Comparison of ENCODE assay signal across 17 mouse cellular contexts in genomic region chr7:145127661-145128060, GRCm38 (mm10).
DNase-seq lines count a peak whose midpoint lies in the region; ATAC-seq and TF ChIP-seq lines count a peak whose summit lies in the region.
"Had no signal": no experiment of that assay in that cellular context is flagged by ENCODE, and none has a peak within 500 bp of the region (broad histone marks: within the 10 kb centered on the region; RNA-seq: fewer than 3 reads in every experiment).

No protein-coding gene starts in this region.

- no peak overlapping the region for H3K4me3 ChIP-seq in heart, embryonic 13.5 days
- no peak overlapping the region for H3K4me3 ChIP-seq in stomach, embryonic 15.5 days (replicated peaks)
- no peak overlapping the region for H3K4me3 ChIP-seq in stomach, postnatal 0 days (ENCODE audit: low read depth, low read length)
- no peak overlapping the region for H3K4me3 ChIP-seq in neural tube, embryonic 15.5 days (replicated peaks)
- H3K4me3 ChIP-seq in forebrain, embryonic 15.5 days = no peak overlapping the region
- H3K4me3 ChIP-seq: embryonic facial prominence, embryonic 12.5 days had no signal

- H3K36me3 ChIP-seq in heart, embryonic 13.5 days = no peaks in the 10 kb centered on the region
- no peaks in the 10 kb centered on the region for H3K36me3 ChIP-seq in stomach, embryonic 15.5 days
- no peaks in the 10 kb centered on the region for H3K36me3 ChIP-seq in stomach, postnatal 0 days (ENCODE audit: control insufficient read depth, insufficient read depth, low read length)
- H3K36me3 ChIP-seq in neural tube, embryonic 15.5 days = no peaks in the 10 kb centered on the region
- no peaks in the 10 kb centered on the region for H3K36me3 ChIP-seq in forebrain, embryonic 15.5 days
- H3K36me3 ChIP-seq: embryonic facial prominence, embryonic 12.5 days had no signal

- H3K27ac ChIP-seq in heart, embryonic 13.5 days (replicated peaks) = peak overlapping the region; percentile 79
- H3K27ac ChIP-seq in stomach, embryonic 15.5 days = peak overlapping the region; percentile 26; the same call in 1 of the 2 replicates
- no peak overlapping the region for H3K27ac ChIP-seq in stomach, postnatal 0 days (replicated peaks)
- H3K27ac ChIP-seq in neural tube, embryonic 15.5 days (replicated peaks) = no peak overlapping the region
- no peak overlapping the region for H3K27ac ChIP-seq in forebrain, embryonic 15.5 days (replicated peaks)
- H3K27ac ChIP-seq: embryonic facial prominence, embryonic 12.5 days had no signal

- 0 out of 2 replicates have a peak overlapping the region, but pooled peaks have one; percentile 33 for H3K9ac ChIP-seq in heart, embryonic 13.5 days
- H3K9ac ChIP-seq in stomach, embryonic 15.5 days = no peak overlapping the region
- H3K9ac ChIP-seq in stomach, postnatal 0 days (ENCODE audit: low read length) = no peak overlapping the region
- no peak overlapping the region for H3K9ac ChIP-seq in neural tube, embryonic 15.5 days (replicated peaks)
- H3K9ac ChIP-seq in forebrain, embryonic 15.5 days (replicated peaks) = no peak overlapping the region
- H3K9ac ChIP-seq: embryonic facial prominence, embryonic 12.5 days; liver, postnatal 0 days had no signal

- no peaks in the 10 kb centered on the region for H3K9me3 ChIP-seq in heart, embryonic 13.5 days
- no peaks in the 10 kb centered on the region for H3K9me3 ChIP-seq in stomach, embryonic 15.5 days
- no peaks in the 10 kb centered on the region for H3K9me3 ChIP-seq in stomach, postnatal 0 days (ENCODE audit: control insufficient read depth, low read length)
- no peaks in the 10 kb centered on the region for H3K9me3 ChIP-seq in neural tube, embryonic 15.5 days (replicated peaks)
- no peaks in the 10 kb centered on the region for H3K9me3 ChIP-seq in forebrain, embryonic 15.5 days
- H3K9me3 ChIP-seq: embryonic facial prominence, embryonic 12.5 days had no signal

- WGBS in heart, embryonic 13.5 days = 19% methylated on average over 8 of the region's 8 CpGs
- WGBS in stomach, embryonic 15.5 days = 43% methylated on average over 8 of the region's 8 CpGs
- WGBS in stomach, postnatal 0 days = 46% methylated on average over 8 of the region's 8 CpGs
- WGBS in neural tube, embryonic 15.5 days = 49% methylated on average over 8 of the region's 8 CpGs
- WGBS in forebrain, embryonic 15.5 days = 32% methylated on average over 8 of the region's 8 CpGs

- H3K4me2 ChIP-seq in heart, embryonic 13.5 days = 0 out of 2 replicates have a peak overlapping the region, but pooled peaks have one; percentile 24
- no peak overlapping the region for H3K4me2 ChIP-seq in stomach, embryonic 15.5 days
- H3K4me2 ChIP-seq in stomach, postnatal 0 days (replicated peaks; ENCODE audit: low read depth) = no peak overlapping the region
- H3K4me2 ChIP-seq in neural tube, embryonic 15.5 days = no peak overlapping the region
- no peak overlapping the region for H3K4me2 ChIP-seq in forebrain, embryonic 15.5 days (replicated peaks)
- H3K4me2 ChIP-seq: embryonic facial prominence, embryonic 12.5 days had no signal

- H3K27me3 ChIP-seq in heart, embryonic 13.5 days (replicated peaks) = no peaks in the 10 kb centered on the region
- no peaks in the 10 kb centered on the region for H3K27me3 ChIP-seq in stomach, embryonic 15.5 days (replicated peaks)
- no peaks in the 10 kb centered on the region for H3K27me3 ChIP-seq in stomach, postnatal 0 days (ENCODE audit: control insufficient read depth, insufficient read depth, low read length)
- H3K27me3 ChIP-seq in neural tube, embryonic 15.5 days (replicated peaks) = no peaks in the 10 kb centered on the region
- no peaks in the 10 kb centered on the region for H3K27me3 ChIP-seq in forebrain, embryonic 15.5 days
- H3K27me3 ChIP-seq: embryonic facial prominence, embryonic 12.5 days had no signal

- TF ChIP-seq CTCF in stomach, postnatal 0 days (IDR thresholded peaks at IDR 0.05; ENCODE audit: low read depth) = no peak

- intact Hi-C loops in heart, postnatal 10 days (cut with DNase I) = loop anchor here (5.0 kb wide), 1 partner anchor 90 kb away; no protein-coding TSS in a partner anchor

- TF ChIP-seq EP300 in stomach, postnatal 0 days (optimal IDR thresholded peaks at IDR 0.05) = no peak

- ATAC-seq in heart, embryonic 13.5 days (ENCODE audit: extremely low read depth, insufficient number of reproducible peaks, low FRiP score, low TSS enrichment) = no peak
- no peak for ATAC-seq in stomach, embryonic 15.5 days (ENCODE audit: insufficient read depth, low FRiP score, low read depth)
- no peak for ATAC-seq in stomach, postnatal 0 days (ENCODE audit: low FRiP score, low TSS enrichment)
- ATAC-seq in neural tube, embryonic 15.5 days (ENCODE audit: low FRiP score) = no peak
- no peak for ATAC-seq in forebrain, embryonic 15.5 days (replicated peaks)
- ATAC-seq: forebrain, embryonic 16.5 days had no signal

- DNase-seq in heart, postnatal 10 days = no peak
- no peak for DNase-seq in stomach, postnatal 0 days (ENCODE audit: low spot score)
- DNase-seq in kidney, adult 9 months = peak; percentile 80
- no peak for DNase-seq in retina, embryonic 14.5 days (ENCODE audit: low spot score)
- DNase-seq: B cell, adult 2 months; cerebellum, adult 18-20 months; gastrocnemius, postnatal 25 days; left cerebral cortex, postnatal 4 days; liver, postnatal 0 days; right cerebral cortex, postnatal 14 days; thymus, postnatal 14 days had no signal

- peaks cover 29% of the 10 kb centered on the region for H3K4me1 ChIP-seq in heart, embryonic 13.5 days
- 0 out of 2 replicates have a peak, but pooled peaks cover 11% of the 10 kb centered on the region for H3K4me1 ChIP-seq in stomach, embryonic 15.5 days
- H3K4me1 ChIP-seq in stomach, postnatal 0 days (replicated peaks; ENCODE audit: control insufficient read depth, insufficient read depth) = peaks cover 3% of the 10 kb centered on the region; the same call in 1 of the 2 replicates
- no peaks in the 10 kb centered on the region for H3K4me1 ChIP-seq in neural tube, embryonic 15.5 days
- H3K4me1 ChIP-seq in forebrain, embryonic 15.5 days = peaks cover 3% of the 10 kb centered on the region; the same call in 1 of the 2 replicates

Comparison
In these comparisons a context has a peak if more than half of its experiments do, and no peak if none do; other contexts are left out.
1. H3K27ac ChIP-seq: peak in heart, embryonic 13.5 days (single experiment) and stomach, embryonic 15.5 days (single experiment); none in stomach, postnatal 0 days (single experiment), neural tube, embryonic 15.5 days (single experiment) and forebrain, embryonic 15.5 days (single experiment).